Mouse (Mus musculus) gastrocnemius, adult 8-10 months (tissue): ENCODE data around the gene Nrip2. TPM values are rescaled to one million over a fixed set of nuclear protein-coding genes. Genes with fewer than 3 reads are reported as not detected.

ENCODE experiments used
- DNase-seq, 2 experiments: peaks; one replicate each; pipeline ENCODE4 v3.0.0; 2022; ENCODE audit warnings: low spot score in 2 of 2
- total RNA-seq, 4 experiments: library from RNA; stranded (reverse); gene quantifications; 2 replicates each; pipeline ENCODE4 v1.2.4; 2022

Nrip2 gene
- total RNA-seq, 4 experiments from 2014 or later = 0.63 to 2.0 (median 1.3) TPM

- DNase-seq = no peak
Observed at GRCm38 (mm10) chr6:128397574-128398261, 1.4 kb upstream of the Nrip2 start.

- no peak for DNase-seq
Observed at GRCm38 (mm10) chr6:128399421-128400185, 507 bp downstream of the Nrip2 start.

DNA sequence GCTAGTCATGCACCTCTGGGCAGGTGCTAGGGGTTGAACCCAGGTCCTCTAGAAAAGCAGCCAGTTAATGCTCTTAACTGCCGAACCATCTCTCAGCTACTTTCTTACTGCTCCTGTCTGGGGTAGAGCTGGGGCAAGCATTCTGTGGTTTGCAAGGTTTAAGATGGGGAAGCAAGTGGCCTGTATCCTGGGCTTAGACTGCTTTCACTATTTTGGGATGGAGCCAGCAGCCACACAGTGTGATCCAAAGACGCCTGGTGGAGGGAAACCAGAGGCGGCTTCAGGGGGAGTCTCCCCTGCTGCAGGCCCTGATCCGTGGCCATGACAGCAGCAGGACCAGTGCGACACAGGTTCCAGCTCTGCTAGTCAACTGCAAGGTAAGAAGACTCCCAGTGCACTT lies 5.6 kb downstream of the Nrip2 start:
- no peak for DNase-seq

DNA sequence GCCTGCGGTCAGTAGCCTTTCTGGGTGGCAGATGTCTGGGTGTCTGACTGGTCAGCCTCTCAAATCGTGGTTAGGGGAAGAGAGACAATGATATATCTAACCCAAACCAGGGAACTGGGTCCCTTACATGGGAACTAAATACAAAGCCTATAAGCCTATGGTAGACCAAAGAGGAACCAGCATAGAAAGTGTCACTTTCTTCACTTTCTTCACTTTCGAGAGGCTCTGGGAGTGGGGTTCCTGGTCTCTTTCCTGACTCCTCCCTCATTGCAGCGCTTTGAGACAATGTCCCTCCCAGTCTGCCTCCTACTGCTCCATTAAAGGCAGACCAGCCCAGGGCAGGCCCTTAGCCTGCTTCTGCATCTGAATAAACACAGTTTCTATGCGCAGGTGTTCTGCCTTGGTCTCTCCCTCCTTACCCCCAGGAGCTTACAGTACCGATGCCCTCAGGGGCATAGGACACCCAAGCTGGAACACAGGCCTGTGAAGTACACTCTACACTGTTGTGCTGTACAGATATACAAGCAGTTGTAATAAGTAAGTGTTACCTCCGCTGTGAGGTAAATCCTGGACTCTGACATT lies 9.5 kb downstream of the Nrip2 start:
- no peak for DNase-seq

DNA sequence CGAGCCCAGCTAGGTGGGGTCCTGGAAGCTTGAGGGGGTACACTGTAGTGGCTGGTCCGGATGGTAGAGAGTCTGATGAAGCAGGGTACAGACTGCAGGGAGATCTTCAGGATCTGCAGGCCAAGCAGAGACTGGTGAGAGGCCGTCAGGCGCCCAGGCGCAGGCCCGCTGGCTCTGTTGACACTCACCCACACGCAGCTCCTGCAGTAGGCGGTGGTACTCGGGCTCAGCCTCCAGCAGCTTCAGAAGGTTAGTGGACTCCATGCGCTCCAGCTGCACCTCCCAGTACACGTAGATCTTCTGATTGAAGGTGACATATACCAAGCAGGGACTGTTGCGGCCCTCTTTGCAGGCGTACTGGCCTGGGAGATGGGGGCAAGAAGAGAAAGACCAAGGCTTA lies 11.2 kb downstream of the Nrip2 start:
- no peak for DNase-seq

GRCm38 (mm10) chr6:128411115-128411514 lies 12.0 kb downstream of the Nrip2 start:
- peak; percentile 48 to 49 for DNase-seq

GRCm38 (mm10) chr6:128416169-128416568 lies 17.1 kb downstream of the Nrip2 start:
- no peak for DNase-seq

- DNase-seq = no peak
Observed at GRCm38 (mm10) chr6:128418076-128418475, 19.0 kb downstream of the Nrip2 start.

- no peak for DNase-seq
Observed at GRCm38 (mm10) chr6:128421036-128421435, 21.9 kb downstream of the Nrip2 start.

DNA sequence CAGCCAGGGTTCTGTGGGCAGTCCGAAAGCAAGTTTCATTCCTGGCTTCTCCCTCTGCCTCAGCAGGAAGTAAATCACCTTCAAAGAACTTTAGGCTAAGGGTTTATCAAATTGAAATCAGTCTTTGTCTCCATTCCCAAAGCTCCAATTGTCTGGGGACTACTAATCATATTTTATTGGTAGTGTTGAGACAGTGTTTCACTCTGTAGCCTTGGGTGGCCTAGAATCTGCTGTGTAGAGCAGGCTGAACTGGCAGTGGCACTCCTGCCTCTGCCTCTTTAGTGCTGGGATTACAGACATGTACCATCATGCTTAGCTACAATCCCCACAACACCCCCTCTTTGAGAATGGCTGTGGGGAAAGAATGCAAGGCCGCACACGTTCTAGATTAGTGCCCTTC lies 22.4 kb downstream of the Nrip2 start:
- no peak for DNase-seq

DNA sequence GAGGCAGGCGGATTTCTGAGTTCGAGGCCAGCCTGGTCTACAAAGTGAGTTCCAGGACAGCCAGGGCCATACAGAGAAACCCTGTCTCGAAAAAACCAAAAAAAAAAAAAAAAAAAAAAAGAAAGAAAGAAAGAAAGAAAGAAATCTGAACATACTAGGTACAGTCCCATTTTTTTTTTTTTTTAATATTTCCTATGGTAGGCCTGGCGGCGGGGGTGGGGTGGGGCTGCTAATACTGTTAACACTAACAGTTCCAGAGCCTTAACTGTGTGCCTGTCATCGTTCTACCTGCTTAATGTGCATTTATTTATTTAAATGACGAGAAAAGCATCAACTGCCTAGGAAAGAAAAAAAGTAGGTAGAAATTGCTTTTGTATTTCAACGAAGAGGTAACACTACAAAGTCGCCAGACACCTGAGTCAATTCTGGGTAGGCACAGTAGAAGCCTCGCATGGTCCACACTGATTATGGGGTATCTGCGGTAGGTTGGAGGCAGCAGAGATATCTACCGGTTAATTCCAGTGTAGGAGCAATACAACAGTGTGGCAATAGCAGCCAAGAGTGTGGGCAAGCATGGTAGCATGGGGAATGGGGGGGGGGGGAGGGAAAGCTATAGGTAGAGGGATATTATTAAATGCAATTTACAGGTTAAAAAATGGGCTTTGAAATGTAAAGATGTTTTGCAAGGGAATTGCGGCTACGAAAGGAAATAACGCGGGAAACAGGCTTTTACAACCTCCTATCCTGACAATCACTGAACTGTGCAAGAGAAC lies 24.6 kb downstream of the Nrip2 start:
- DNase-seq = no peak

- peak; percentile 92 to 95 for DNase-seq
Observed at GRCm38 (mm10) chr6:128424269-128425019, 25.3 kb downstream of the Nrip2 start, which contains the start of gene Itfg2. TSS of gene Itfg2 (minus strand) at chr6:128424931.

GRCm38 (mm10) chr6:128425046-128425445 lies 25.9 kb downstream of the Nrip2 start:
- DNase-seq = no peak

DNA sequence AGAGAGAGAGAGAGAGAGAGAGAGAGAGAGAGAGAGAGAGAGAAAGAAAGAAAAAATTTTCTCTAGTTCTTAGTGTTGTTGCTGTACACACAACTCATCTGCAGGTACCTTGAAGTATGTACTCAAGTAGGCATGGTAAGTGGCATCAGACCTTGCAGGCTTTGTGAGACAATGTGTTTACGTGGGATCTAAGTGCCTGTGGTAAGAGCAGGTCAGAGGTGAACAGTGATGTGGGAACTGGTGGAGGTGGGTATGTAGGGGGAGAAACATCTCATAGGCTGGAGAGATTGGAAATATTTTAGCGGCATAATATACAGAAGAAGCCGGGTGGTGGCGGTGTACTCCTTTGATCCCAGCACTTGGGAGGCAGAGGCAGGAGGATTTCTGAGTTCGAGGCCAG lies 28.5 kb downstream of the Nrip2 start:
- no peak for DNase-seq

- no peak for DNase-seq
Observed at GRCm38 (mm10) chr6:128429300-128429699, 30.2 kb downstream of the Nrip2 start.

DNA sequence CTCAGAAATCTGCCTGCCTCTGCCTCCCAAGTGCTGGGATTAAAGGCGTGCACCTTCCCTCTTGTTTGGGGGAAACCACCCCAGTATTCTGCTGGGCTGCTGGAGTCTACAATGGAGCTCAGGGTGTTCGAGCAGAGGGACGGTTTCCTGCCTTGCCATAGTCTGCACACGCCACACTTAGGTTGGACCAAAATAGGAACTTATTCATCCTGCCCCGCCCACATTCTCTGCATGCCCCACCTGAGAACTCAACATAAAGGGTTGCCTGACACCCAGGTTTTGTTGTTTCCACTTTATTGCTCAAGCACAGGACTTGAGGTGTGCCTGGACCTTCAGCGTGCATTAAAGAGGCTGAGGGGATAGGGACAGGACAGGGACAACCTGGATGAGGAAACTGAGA lies 30.7 kb downstream of the Nrip2 start:
- no peak for DNase-seq

DNA sequence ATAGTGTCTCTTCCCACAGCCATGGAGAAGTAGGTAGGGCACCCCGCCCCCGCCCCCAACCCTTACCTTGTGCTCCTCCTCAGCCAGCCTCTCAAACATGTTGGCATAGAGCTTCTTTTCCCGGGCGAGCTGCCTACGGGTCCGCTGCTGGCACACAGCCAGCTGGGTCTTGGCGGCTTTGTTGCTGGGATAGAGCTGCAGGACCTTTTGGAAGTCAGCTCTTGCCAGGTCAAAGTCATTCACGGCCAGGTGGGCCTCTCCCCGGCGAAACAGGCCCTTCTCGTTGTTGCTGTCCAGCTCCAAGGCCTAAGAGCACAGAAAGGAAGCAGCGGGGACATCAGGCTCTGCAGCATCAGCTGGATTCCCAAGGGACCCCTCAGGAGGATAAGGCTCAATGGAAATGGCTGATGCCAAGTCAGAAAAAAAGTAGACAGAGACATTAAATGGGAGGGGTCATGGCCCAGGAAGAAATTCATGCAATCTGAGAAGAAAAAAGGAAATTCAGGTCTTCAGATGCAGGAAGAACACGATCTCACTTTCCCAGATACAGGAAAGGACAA lies 33.3 kb downstream of the Nrip2 start:
- no peak for DNase-seq

DNA sequence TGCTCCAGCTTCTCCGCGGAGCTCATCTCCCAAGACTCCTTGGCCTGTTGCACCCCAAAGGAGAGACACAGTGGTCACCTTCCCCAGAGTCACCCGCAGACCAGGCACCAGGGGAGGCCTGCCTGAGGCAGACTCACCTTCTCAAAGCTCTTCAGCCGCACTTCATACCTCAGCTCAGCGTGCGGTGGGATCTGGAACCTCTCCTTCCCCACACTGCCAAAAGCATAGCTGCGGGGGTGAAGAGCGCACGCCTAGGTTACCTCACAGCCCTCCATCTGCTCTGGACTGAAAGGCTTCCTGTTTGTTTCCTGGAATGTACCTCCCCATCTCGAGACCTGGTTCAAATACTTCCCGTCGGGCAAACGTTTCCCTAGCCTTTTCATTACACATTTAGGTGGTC lies 34.5 kb downstream of the Nrip2 start:
- no peak for DNase-seq

GRCm38 (mm10) chr6:128435474-128435873 lies 36.4 kb downstream of the Nrip2 start:
- no peak for DNase-seq

DNA sequence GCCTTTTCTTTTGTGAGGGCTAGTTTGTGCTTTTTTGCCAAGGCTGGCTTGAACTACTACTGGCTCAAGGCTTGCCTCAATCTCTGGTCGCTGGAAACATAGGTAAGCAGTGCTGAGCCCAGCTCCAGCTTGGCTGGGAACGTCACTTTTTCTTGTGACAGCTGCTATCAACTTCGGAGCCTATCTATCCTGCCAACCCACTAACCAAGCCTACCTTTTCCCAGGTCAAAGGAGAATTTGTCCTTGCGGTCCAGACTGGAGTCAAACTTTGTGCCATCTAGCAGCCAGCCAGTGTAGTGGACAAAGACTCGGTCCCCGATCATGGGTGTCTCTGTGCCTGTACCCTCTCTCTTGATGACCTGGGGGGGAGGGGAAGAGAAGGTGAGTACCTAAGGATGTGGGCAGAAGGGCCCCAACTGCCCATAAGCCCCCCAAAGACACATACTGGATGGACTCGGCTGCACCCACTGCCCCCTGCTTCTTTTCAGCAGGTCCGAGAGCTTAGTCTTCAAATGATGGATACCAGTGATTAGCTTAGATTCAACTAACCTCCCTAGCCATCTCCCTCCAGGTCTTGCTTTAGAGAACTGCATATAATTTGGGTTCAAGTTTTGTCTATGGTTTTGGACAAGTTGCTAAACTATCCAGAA lies 37.4 kb downstream of the Nrip2 start:
- DNase-seq = no peak
